8 mouse cellular contexts compared by ENCODE assay signal in genomic region chr8:10945939-10946740, GRCm38 (mm10).
DNase-seq lines count a peak whose midpoint lies in the region; ATAC-seq and TF ChIP-seq lines count a peak whose summit lies in the region.

No protein-coding gene starts in this region.

- intact Hi-C loops in heart, adult 2 months (cut with DNase I), result loop anchor here (2.0 kb wide), 1 partner anchor 19 kb away; no protein-coding TSS in a partner anchor

- peaks cover 35% of the 10 kb centered on the region for H3K4me1 ChIP-seq in embryonic facial prominence, embryonic 14.5 days (ENCODE audit: control insufficient read depth, insufficient read depth, low read length)
- H3K4me1 ChIP-seq in heart, adult 2 months (ENCODE audit: control insufficient read depth, insufficient read depth, low read length), result peaks cover 8% of the 10 kb centered on the region
- H3K4me1 ChIP-seq in kidney, adult 2 months (ENCODE audit: control insufficient read depth, insufficient read depth, low read length), result peaks cover 5% of the 10 kb centered on the region; the same call in 1 of the 2 replicates
- H3K4me1 ChIP-seq in limb, embryonic 15.5 days, result peaks cover 30% of the 10 kb centered on the region
- peaks cover 12% of the 10 kb centered on the region for H3K4me1 ChIP-seq in midbrain, embryonic 16.5 days (ENCODE audit: control insufficient read depth, insufficient read depth, low read length)

- ATAC-seq in embryonic facial prominence, embryonic 14.5 days (ENCODE audit: low read depth), result peak; percentile 89
- peak; percentile 89 for ATAC-seq in limb, embryonic 15.5 days (ENCODE audit: insufficient number of reproducible peaks, low FRiP score, low TSS enrichment, low read depth)
- peak; percentile 88 for ATAC-seq in midbrain, embryonic 16.5 days

- no peaks in the 10 kb centered on the region for H3K9me3 ChIP-seq in embryonic facial prominence, embryonic 14.5 days (ENCODE audit: control insufficient read depth, low read length)
- no peaks in the 10 kb centered on the region for H3K9me3 ChIP-seq in limb, embryonic 15.5 days
- H3K9me3 ChIP-seq in midbrain, embryonic 16.5 days (replicated peaks; ENCODE audit: control insufficient read depth, low read length, poor library complexity, severe bottlenecking), result no peaks in the 10 kb centered on the region

- H3K9ac ChIP-seq in embryonic facial prominence, embryonic 14.5 days (ENCODE audit: low read depth, low read length), result peak overlapping the region; percentile 35; the same call in 1 of the 2 replicates
- H3K9ac ChIP-seq in heart, adult 2 months (ENCODE audit: low read depth, low read length), result no peak overlapping the region
- H3K9ac ChIP-seq in limb, embryonic 15.5 days, result no peak overlapping the region
- peak overlapping the region; percentile 27 for H3K9ac ChIP-seq in midbrain, embryonic 16.5 days (ENCODE audit: low read depth, low read length)

- 0 out of 2 replicates have a peak, but pooled peaks have one; percentile 36 for TF ChIP-seq POLR2A in heart, adult 2 months (IDR thresholded peaks at IDR 0.05; ENCODE audit: insufficient read depth, low read depth, low read length)
- TF ChIP-seq POLR2A in kidney, adult 2 months (IDR thresholded peaks at IDR 0.05; ENCODE audit: low read depth, low read length), result no peak

- peak; percentile 61 for DNase-seq in layer of hippocampus, adult 11-12 months (ENCODE audit: low spot score)
- no peak for DNase-seq in layer of hippocampus, adult 9-10 months (ENCODE audit: low spot score)
- peak; percentile 96 for DNase-seq in embryonic facial prominence, embryonic 14.5 days (ENCODE audit: low spot score)
- DNase-seq in heart, adult 2 months, result peak; percentile 95 to 98
- DNase-seq in kidney, adult 2 months, result peak; percentile 97
- DNase-seq in spleen, postnatal 10 days (ENCODE audit: low spot score in 2 of 2), result peak; percentile 63 to 82

- H3K79me2 ChIP-seq in heart, adult 2 months (replicated peaks; ENCODE audit: control insufficient read depth, insufficient read depth, low read length), result no peaks in the 10 kb centered on the region

- TF ChIP-seq EP300 in heart, adult 2 months (IDR thresholded peaks at IDR 0.05; ENCODE audit: insufficient read depth, low read depth, low read length), result peak; percentile 91

- no peak for TF ChIP-seq CTCF in heart, adult 2 months (IDR thresholded peaks at IDR 0.05)
- TF ChIP-seq CTCF in kidney, adult 2 months (conservative IDR thresholded peaks at IDR 0.05; ENCODE audit: insufficient read depth, insufficient read length, low read depth, low read length), result no peak

- 2% methylated on average over 23 of the region's 23 CpGs for WGBS in embryonic facial prominence, embryonic 14.5 days
- 1% methylated on average over 23 of the region's 23 CpGs for WGBS in heart, adult 2 months
- WGBS in kidney, adult 2 months, result 9% methylated on average over 23 of the region's 23 CpGs
- WGBS in limb, embryonic 15.5 days, result 2% methylated on average over 23 of the region's 23 CpGs
- 4% methylated on average over 23 of the region's 23 CpGs for WGBS in midbrain, embryonic 16.5 days

- H3K27me3 ChIP-seq in embryonic facial prominence, embryonic 14.5 days (replicated peaks; ENCODE audit: control insufficient read depth, insufficient read depth, low read length), result no peaks in the 10 kb centered on the region
- no peaks in the 10 kb centered on the region for H3K27me3 ChIP-seq in heart, adult 2 months (ENCODE audit: control insufficient read depth, insufficient read depth, low read length)
- H3K27me3 ChIP-seq in kidney, adult 2 months (replicated peaks; ENCODE audit: control insufficient read depth, insufficient read depth, low read length), result no peaks in the 10 kb centered on the region
- H3K27me3 ChIP-seq in limb, embryonic 15.5 days, result no peaks in the 10 kb centered on the region
- no peaks in the 10 kb centered on the region for H3K27me3 ChIP-seq in midbrain, embryonic 16.5 days (ENCODE audit: control insufficient read depth, insufficient read depth, low read depth, low read length)

- no peaks in the 10 kb centered on the region for H3K36me3 ChIP-seq in embryonic facial prominence, embryonic 14.5 days (ENCODE audit: control insufficient read depth, insufficient read depth, low read length)
- no peaks in the 10 kb centered on the region for H3K36me3 ChIP-seq in heart, adult 2 months (ENCODE audit: control insufficient read depth, insufficient read depth, low read length)
- no peaks in the 10 kb centered on the region for H3K36me3 ChIP-seq in kidney, adult 2 months (ENCODE audit: control insufficient read depth, insufficient read depth, low read length)
- no peaks in the 10 kb centered on the region for H3K36me3 ChIP-seq in limb, embryonic 15.5 days
- no peaks in the 10 kb centered on the region for H3K36me3 ChIP-seq in midbrain, embryonic 16.5 days (ENCODE audit: control insufficient read depth, insufficient read depth, low read length)

- peak overlapping the region; percentile 5; the same call in 1 of the 2 replicates for H3K4me3 ChIP-seq in embryonic facial prominence, embryonic 14.5 days (ENCODE audit: low read depth, low read length)
- peak overlapping the region; percentile 27 for H3K4me3 ChIP-seq in heart, adult 2 months
- H3K4me3 ChIP-seq in kidney, adult 2 months (ENCODE audit: insufficient read depth, low read depth, low read length), result no peak overlapping the region
- peak overlapping the region; percentile 17 for H3K4me3 ChIP-seq in limb, embryonic 15.5 days
- no peak overlapping the region for H3K4me3 ChIP-seq in midbrain, embryonic 16.5 days (ENCODE audit: low read depth, low read length)

- H3K4me2 ChIP-seq in embryonic facial prominence, embryonic 14.5 days (ENCODE audit: low read depth, low read length), result peak overlapping the region; percentile 52
- peak overlapping the region; percentile 44 for H3K4me2 ChIP-seq in limb, embryonic 15.5 days
- H3K4me2 ChIP-seq in midbrain, embryonic 16.5 days (ENCODE audit: low read length), result peak overlapping the region; percentile 46

- H3K27ac ChIP-seq in embryonic facial prominence, embryonic 14.5 days (replicated peaks; ENCODE audit: low read depth, low read length), result peak overlapping the region; percentile 79
- no peak overlapping the region; the same call in 1 of the 2 replicates for H3K27ac ChIP-seq in heart, adult 2 months
- no peak overlapping the region for H3K27ac ChIP-seq in kidney, adult 2 months (ENCODE audit: insufficient read depth, low read depth, low read length)
- H3K27ac ChIP-seq in limb, embryonic 15.5 days, result peak overlapping the region; percentile 79
- peak overlapping the region; percentile 40 for H3K27ac ChIP-seq in midbrain, embryonic 16.5 days (ENCODE audit: low read length)

Comparison
In these comparisons a context has a peak if more than half of its experiments do, and no peak if none do; other contexts are left out.
1. H3K27ac ChIP-seq: peak in embryonic facial prominence, embryonic 14.5 days (single experiment), limb, embryonic 15.5 days (single experiment) and midbrain, embryonic 16.5 days (single experiment); none in heart, adult 2 months (single experiment) and kidney, adult 2 months (single experiment).
2. H3K4me3 ChIP-seq: peak in embryonic facial prominence, embryonic 14.5 days (single experiment), heart, adult 2 months (single experiment) and limb, embryonic 15.5 days (single experiment); none in kidney, adult 2 months (single experiment) and midbrain, embryonic 16.5 days (single experiment).
3. H3K9ac ChIP-seq: peak in embryonic facial prominence, embryonic 14.5 days (single experiment) and midbrain, embryonic 16.5 days (single experiment); none in heart, adult 2 months (single experiment) and limb, embryonic 15.5 days (single experiment).
4. Peak in every context shown above with its lines, with median percentiles within 50 percentile points of each other: ATAC-seq and H3K4me2 ChIP-seq.